Mouse (Mus musculus) monocyte, adult 2 months (primary cell): ENCODE measurements around the gene Fbxo9.
A peak's percentile ranks its signal among the peaks of the same experiment; 100 is the strongest.
"Not testable (repeated sequence)": the region's sequence is repeated elsewhere in the genome, so short reads cannot be mapped to it uniquely, and the experiment has no call there.

Experiments used
- DNase-seq, 2 experiments: peaks; one replicate each; pipeline ENCODE4 v3.0.0; 2022; ENCODE audit warnings: low spot score in 2 of 2, low read depth in 1 of 2

The Fbxo9 gene

DNA sequence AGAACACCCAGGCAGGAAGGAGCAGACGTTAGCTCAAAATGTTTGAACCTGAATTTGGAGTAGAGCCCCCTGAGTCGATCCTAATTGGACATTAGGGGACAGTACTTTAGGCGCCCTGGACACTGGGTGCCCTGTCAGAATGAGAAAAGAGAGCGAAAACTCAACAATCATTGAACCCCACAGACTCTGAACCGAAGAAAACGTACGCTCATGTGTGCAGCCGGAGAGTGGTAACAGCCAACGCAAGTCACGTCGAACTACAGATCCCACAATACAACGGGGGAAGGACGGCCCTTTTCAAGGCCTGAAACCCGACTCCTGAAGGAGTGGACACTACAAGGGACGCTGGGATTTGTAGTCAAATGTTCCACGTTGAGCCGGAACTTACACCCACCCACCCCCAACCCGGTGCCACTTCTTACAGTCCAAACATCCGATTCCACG is at the start of gene Fbxo9, which contains the start of gene Ick:
Gene Fbxo9 (minus strand): TSS at position 270 of the 444 bp plus-strand sequence.
Gene Ick (plus strand): TSS at position 397 of the 444 bp plus-strand sequence.
- DNase-seq = peak; percentile 72 to 77

DNA sequence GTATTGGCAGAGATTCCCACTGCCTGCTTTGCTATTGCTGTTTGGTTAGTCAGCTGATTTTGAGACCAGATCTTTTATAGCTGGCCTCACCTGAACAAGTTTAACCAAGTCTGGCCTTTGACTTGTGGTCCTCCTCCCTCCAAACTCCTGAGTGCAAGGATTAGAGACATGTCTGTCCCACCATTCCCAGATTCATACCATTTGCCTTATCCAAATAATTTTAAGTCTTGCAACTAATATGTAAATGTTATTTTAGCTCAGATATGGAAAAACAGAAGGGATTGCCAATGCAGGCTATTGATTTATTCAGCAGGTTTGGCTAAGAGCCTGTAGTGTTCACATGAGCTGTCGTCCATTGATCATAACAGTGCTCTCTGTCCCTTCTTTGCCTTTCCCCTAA is 48.4 kb upstream of the Fbxo9 start:
- DNase-seq = no peak

DNA sequence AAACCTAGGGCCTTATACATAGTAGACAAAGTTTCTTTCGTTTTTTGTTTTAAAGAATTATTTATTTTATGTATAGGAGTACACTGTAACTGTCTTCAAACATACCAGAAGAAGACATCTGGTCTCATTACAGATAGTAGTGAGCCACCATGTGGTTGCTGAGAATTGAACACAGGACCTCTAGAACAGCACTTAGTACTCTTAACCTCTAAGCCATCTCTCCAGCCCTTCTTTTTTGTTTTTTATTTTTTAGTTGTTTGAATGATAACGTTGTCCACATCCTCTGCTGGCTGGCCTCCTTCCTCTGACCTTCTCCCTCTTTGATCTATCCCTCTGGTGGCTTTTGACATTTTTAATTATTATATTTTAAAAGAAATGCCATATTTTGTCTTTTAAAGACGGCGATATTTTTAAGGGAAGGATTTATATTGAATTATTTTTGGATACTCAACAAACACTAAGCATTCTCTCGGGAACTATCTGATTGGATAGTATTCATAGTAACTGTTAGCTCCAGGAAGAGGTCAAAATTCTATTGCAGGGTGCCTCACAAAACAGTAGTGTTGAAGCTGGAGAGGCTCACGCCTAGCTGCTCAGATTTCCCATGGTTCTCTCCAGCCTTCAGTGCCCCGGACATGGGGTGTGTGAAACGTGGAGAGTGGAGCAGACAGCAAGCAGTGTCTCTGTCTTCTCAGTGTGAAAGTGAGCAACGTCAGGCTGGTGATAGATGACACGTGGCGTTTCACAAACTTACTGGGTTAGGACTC is 45.5 kb upstream of the Fbxo9 start:
- no peak for DNase-seq

DNA sequence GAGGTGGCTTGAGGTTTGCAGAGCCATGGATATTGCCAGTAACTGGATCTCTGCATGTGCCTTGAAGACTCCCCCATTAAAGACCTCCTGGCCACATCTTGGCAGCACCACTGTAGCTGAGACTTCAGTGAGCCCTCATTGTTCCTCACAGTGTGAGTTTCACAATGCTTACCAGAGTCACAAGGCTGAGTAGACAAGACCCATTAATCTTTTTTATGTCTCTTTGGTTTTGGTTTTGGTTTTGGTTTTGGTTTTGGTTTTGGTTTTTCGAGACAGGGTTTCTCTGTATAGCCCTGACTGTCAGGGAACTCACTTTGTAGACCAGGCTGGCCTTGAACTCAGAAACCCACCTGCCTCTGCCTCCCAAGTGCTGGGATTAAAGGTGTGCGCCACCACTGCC is 40.9 kb upstream of the Fbxo9 start:
- DNase-seq = not testable (repeated sequence)

DNA sequence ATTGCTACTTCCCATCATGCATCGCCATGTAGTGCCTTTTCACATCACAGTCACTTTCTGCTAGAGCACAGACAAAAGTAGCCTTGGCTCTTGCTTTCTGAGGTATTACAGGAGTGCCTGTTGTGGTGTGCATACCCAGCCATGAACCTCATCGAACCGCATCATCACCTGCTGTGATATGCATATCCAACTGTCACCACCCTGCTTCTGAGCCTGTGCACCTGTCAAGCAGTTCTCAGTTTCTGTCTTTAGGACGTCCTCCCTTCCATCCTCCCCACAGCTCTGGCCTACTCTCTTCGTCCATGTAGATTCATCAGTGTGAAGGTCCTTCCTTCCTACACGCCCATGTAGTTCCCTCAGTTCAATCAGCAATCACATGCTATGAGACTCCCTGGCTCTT is 39.3 kb upstream of the Fbxo9 start:
- no peak for DNase-seq

DNA sequence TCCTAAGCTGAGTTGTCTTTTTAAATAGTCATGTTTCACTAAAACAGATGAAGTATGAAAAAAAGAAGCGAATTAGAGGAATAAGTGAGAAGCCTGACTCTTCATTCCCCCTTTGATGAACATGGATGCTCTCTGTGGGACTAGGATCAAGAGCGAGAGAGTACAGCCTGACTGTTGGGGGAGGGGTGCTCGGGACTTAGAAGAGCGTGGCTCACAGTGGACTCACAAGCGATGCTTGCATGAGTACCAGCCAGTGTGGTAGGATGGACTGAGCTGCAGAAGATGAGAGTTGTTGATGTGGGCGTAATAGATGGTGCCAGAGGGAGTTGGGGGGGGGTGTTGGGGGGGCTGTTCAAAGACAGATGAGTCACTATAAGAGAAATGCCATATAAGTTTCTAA is 37.8 kb upstream of the Fbxo9 start:
- DNase-seq = no peak

DNA sequence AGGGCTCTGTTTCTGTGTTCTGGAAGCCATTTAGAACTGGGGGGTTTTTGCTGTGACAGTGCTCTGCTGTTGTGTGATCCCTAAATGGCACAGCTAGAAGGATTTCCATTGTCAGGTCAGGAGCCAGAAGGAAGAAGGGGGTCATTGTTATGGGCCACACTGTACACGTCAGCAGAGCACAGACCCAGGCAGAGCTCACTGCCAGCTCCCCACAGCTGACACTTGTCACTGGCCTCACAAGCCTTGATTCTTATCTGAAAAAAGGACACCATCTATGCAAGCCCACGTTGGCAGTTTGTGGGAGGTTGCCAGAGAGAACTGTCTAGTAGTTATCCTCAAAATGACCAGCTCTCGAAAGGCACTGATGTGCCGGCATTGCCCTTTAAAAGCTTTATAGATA is 37.2 kb upstream of the Fbxo9 start:
- DNase-seq = no peak

DNA sequence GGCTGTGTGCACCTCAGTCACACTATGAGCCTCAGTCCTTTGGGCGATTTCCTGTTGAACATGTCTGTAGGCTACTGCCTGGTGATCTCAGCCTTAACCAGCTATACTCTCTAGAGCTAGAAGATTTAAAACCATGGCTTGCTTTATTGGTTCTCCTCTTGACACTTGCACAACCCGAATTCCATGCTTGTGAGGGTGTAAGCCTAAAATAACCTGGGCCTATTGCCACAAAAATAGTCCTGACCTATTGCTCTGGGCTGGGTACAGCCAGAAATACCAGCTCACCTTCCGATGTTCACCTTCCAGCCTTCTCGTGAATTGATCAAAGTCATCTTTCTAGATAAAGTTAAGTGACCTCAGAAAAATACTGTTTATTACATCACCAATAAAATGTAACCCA is 30.6 kb upstream of the Fbxo9 start:
- DNase-seq = no peak

DNA sequence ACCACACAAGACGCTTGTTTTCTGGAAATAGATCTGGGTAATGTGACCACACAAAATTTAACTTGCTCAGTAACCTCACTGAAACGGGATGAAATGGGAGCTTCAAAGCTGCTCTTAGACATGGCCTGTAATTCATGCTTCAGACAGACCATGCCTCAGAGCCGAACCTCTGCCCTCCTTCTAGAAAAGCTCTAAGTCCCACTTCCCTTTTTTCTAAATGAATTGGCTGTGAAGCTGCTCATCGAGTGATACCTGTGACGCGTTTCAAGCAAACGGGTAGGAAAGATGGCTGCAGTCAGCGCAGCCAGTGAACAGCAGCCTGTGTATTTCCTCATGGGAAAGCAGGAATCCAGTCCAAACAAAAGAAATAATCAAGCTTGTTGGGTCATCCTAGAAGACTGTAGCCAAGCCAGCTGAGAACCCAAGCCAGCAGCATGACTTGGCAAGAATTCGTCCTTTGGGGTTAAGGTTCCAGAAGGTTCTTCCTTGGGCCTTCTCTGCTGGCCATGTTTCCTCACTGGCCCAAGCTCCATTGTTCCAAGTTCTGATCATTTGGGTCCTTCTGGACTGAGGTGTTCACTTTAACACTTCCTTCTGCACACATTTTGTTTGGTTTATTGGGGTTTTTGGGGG is 29.3 kb upstream of the Fbxo9 start:
- no peak for DNase-seq

DNA sequence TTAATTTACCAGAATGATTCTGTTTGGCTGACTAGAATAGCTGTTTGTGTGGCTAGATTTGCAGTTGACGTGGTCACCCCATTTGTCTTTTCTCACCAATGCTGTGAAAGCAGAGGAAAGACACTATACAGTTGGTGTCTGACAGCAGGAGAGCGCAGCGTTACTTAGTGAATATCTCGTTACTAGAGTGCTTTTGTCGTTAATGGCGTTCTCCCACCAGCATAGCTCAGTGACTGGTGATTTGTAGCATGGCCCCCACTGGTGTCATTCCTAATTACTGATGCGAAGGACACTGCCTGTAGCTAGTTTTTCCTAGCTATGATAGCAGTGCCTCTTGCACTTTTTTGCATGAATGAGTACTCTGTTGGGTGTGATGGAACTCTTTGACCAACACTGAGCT is 26.8 kb upstream of the Fbxo9 start:
- DNase-seq = no peak

DNA sequence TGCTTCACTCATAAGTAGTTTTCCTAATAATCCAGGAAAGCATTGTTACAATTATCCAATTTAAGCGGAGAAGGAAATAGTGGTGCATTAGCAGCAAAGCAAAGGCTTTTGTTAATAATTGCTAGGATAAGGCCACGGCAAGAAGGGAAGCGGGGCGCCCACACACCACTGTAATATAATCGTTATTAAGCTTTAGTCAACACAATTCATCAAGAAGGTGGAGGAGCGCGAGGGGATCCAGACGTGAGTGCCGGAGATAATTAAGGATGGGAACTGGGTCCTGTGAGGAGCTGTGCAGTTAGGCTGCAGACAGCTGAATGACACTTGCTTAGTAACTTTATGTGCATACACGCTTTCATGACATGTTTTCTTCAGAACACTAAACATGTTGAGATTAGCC is 17.8 kb upstream of the Fbxo9 start:
- DNase-seq = no peak

DNA sequence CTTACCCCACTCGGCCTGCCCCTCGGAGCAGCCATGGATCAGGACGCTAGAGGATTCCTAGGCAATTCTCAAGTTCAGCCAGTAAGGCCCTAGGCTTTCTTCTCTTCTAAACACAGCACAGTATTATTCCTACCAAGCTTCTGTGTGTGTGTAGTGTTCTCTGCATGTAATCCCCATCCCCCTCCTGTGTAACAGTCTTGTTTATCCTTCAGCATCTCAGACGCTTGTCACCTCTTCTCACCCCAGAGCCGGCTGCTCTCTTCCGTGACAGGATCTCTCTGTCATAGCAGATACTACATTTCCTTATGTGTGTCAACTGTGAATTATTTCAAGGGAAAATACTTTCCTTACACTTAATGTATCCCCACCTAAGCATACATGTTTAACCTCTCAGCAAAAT is 17.1 kb upstream of the Fbxo9 start:
- DNase-seq = no peak

DNA sequence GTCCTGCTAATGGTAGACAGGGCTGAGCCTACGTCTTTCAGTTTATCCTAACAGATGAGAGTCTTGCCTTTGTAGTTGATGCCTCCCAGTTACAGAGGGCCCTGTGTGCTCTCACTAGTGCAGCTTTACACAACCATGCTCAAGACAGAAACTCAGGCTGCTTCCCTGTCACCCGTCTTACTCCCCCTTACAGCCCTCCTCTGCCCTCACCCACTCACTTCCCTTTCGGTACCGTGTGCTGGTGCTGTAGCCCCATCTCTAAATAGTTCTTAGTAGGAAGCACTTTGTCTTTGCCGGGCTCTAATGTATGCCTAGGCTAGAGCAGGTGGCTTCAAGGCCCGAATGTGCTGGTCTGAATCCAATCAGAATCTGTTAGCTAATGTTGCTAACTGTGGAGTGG is 15.4 kb upstream of the Fbxo9 start:
- DNase-seq = no peak

DNA sequence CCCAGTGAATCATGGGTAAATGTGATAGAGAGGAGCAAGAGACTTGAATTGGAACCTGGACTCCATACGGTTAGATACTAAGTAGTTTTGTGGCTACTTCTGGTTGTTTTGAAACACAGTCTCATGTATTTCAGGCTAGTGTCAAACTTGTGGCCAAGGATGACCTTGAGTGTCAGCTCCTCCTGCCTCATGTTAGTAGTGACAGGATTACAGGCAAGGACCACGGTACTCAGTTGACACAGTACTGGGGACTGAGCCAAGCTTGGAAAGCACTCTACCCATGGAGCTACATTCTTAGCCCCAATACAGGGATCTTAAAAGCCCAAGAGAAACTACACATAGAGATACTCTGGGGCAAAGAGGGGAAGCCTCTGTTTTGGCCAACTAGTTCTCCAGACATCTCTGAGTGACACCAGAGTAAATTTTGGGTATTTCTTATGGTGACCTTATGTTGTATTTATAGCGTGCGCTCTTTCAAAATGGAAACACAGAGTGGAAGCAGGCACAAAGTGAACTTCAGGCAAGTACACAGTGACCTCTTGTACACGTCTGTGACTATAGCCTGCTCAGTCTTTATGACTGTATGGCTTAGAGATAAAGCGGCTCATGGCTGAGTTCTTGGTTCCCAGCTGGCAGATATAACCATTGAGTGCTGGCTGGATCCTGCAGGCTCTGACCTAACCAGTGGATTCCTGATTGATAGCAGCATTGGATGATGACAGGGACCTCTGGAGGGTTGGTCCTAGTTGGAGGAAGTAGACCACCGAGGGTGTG is 14.3 kb upstream of the Fbxo9 start:
- no peak for DNase-seq

DNA sequence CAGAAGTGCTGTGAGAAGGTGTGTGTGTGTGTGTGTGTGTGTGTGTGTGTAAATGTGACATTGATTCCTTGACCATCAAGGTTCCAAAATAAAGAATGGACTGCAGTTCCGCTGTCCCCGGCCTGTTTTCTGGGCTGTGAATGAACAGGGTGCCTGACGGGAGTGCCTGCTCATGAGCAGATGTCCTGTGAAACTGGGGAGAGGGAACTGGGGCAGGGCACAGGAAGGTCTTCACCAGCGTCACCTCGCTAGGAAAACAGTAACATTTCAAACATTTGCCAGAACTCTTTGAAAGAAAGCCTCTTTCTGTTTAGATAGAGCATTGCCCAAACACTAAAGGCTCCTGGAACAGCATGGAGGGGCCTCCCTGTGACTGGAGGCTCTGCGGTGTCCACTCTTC is 13.1 kb upstream of the Fbxo9 start:
- DNase-seq = no peak

DNA sequence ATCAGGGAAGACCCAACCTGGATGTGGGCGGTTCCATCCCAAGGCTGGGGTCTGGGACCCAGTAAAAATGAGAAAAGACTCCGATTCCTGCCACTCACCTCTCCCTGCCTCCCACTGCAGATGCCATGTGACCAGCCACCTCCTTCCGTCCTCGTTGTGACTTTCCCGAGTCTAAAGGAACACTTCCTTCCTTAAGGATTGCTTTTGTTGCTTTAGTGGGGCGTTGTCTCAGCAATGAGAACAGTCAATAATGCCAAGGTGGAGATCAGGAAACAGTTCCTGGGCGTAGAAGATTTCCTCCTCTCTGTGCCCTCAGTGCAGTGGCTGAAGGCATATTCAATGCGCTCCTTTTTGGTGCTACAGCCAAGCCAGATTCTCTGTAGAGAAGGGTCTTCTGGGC is 12.5 kb upstream of the Fbxo9 start:
- DNase-seq = no peak

DNA sequence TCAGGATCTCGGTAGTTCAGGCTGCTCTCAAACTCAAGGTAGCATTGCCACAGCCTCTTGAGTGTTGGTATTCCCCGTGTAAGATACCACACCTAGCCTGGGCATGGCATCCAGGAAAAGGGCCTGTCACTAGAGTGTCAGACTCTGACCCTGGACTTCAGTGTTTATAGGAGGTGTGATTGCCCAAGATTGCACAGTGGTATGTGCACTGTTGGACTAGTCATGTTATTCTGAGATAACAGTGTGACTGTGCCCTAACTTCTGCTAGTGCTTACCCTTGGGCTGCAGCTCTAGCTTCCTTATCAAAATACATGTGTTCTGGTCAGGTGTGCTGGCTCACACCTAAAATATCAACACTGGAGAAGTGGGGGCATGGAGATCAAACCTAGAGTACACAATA is 8.8 kb upstream of the Fbxo9 start:
- DNase-seq = no peak

DNA sequence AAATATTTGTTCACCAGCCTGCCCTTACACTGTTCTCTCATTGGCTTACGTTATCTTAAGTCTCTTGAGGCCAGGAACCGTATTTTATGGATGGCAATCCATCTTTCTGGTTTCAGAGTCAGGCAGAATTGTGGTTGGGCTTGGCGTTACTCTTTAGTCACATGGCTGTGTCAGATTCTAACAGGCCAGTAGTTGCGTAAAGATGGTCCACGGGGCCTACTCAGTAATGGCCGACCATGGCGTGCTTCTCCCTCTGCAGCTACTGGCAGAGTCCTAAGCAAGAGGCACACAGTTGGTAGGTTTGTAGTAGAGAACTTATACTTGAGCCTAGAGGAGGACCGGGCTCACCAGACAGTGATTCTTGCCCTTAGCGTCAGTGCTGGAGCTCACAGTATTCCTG is 6.9 kb upstream of the Fbxo9 start:
- DNase-seq = no peak

DNA sequence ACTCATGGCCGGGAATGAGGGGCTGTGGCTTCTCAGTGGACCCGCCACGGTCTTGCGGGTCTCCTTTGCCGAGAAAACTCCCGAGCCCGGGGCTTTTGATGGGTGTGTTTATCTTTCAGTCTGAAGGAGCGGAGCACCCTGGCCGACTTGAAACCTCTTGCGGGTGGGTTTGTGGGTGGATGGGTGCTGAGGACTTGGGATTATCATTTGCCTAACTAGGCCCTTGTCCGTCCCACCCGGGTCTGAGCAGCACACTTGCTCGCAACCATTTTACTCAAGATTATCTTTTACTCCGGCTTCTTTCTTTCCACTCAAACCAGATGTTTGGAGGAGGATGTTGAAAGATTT is 4.6 kb upstream of the Fbxo9 start:
- no peak for DNase-seq

DNA sequence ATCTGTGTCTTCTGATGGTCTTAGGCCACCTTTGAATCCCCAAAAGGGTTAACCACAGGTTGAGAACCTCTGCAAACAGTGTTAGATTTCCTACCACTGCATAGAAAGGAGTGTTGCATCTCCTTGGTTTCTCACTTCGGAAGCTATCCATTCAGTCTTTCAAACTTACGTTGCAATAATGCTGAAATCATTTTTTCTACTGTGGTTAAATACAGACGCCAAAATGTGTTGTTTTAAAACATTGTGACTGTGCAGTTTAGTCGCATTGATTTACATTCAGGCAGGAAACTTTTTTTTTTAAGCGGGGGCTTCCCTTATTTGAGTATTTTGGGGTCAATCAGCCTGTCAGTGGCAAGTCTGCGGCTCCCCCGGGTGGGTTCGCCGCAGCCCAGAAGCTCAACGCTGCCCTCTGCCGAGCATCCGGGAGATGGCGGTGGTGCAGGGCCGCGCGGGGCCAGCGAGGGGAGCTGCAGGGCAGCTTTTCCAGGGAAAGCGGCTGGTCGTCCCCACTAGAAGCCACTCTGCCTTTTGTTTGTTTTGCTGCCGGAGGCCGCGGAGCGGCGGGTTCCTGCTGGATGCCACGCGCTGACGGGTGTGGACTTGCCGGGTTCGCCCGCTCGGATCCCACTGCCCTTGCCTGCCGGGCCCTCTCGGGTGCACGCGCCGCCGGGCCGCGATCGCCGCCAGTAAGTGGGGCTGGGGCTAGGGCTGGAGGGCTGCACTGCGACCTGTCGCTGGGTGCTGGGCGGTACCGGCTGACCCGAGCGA is 4.1 kb upstream of the Fbxo9 start:
- DNase-seq = peak; percentile 71 to 82

DNA sequence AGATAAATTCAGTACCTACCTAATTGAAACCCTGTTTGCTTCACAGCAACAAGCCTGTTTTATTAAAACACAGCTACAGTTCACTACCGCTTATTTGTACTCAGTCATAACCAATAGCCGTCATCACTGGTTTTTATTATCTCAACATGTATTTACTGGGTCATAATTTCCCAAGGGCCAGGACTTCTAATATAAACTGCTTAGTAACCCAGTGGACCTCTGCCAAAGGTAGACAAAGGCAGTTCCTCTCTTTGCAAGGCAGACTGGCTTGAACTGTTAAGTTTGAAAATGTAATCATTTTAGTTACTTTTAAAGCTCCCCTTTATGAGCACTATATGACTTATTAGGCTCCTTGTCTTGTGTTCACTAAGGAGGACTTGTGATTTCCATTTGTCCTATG is 2.6 kb upstream of the Fbxo9 start:
- DNase-seq = no peak
